Mouse (Mus musculus) telencephalon, adult 2 months (tissue): ENCODE data around the gene Phospho2.

ENCODE experiments used
- DNase-seq: peaks from one replicate; pipeline ENCODE4 v3.0.0-alpha.2; 2011; ENCODE audit warnings: low read depth, low spot score

Phospho2 gene

GRCm38 (mm10) chr2:69823129-69823677 lies 33.8 kb downstream of the Phospho2 start:
- DNase-seq, result no peak

- no peak for DNase-seq
Observed at GRCm38 (mm10) chr2:69825898-69826297, 36.5 kb downstream of the Phospho2 start.

GRCm38 (mm10) chr2:69826380-69826779 lies 37.0 kb downstream of the Phospho2 start:
- DNase-seq, result no peak

GRCm38 (mm10) chr2:69828031-69828430 lies 38.6 kb downstream of the Phospho2 start:
- no peak for DNase-seq

- DNase-seq, result no peak
Observed at GRCm38 (mm10) chr2:69829680-69830079, 40.3 kb downstream of the Phospho2 start.

GRCm38 (mm10) chr2:69830116-69830515 lies 40.7 kb downstream of the Phospho2 start:
- no peak for DNase-seq

GRCm38 (mm10) chr2:69837244-69837967 lies 48.0 kb downstream of the Phospho2 start:
- DNase-seq, result no peak

- DNase-seq, result no peak
Observed at GRCm38 (mm10) chr2:69837996-69838395, 48.6 kb downstream of the Phospho2 start.

- DNase-seq, result no peak
Observed at GRCm38 (mm10) chr2:69838707-69839106, 49.3 kb downstream of the Phospho2 start.

- no peak for DNase-seq
Observed at GRCm38 (mm10) chr2:69840261-69840660, 50.8 kb downstream of the Phospho2 start.

- no peak for DNase-seq
Observed at GRCm38 (mm10) chr2:69849215-69849614, 59.8 kb downstream of the Phospho2 start.
